In genomic region chr15:45763225-45763624, GRCm38 (mm10) we compare ENCODE assay signal across 13 mouse cellular contexts.
A peak's percentile ranks its signal among the peaks of the same experiment; 100 is the strongest.
DNase-seq lines count a peak whose midpoint lies in the region; ATAC-seq and TF ChIP-seq lines count a peak whose summit lies in the region.
"Had no signal": no experiment of that assay in that cellular context is flagged by ENCODE, and none has a peak within 500 bp of the region (broad histone marks: within the 10 kb centered on the region; RNA-seq: fewer than 3 reads in every experiment).

No protein-coding gene starts in this region.

- no peak for DNase-seq in frontal cortex, postnatal 14 days (ENCODE audit: low spot score in 2 of 2)
- peak; percentile 4 for DNase-seq in limb, embryonic 14.5 days (ENCODE audit: low spot score)
- no peak for DNase-seq in limb, embryonic 10.5 days (ENCODE audit: low spot score)
- DNase-seq in MEL (ENCODE audit: low read depth, low spot score): no peak
- DNase-seq in embryo, embryonic 11 days: peak; percentile 9
- DNase-seq in lung, adult 18-20 months: no peak
- DNase-seq: gastrocnemius, postnatal 14 days; liver, embryonic 13.5 days had no signal

- TF ChIP-seq EP300 in MEL (IDR thresholded peaks at IDR 0.05; ENCODE audit: low read depth in 1 of 2, low read length in 2 of 2): no peak

- no peak overlapping the region for H3K4me3 ChIP-seq in limb, embryonic 14.5 days (replicated peaks; ENCODE audit: low read length)
- no peak overlapping the region for H3K4me3 ChIP-seq in limb, embryonic 10.5 days
- H3K4me3 ChIP-seq in MEL (ENCODE audit: control insufficient read depth in 1 of 2, insufficient read depth in 1 of 2, low read depth in 2 of 2, low read length in 2 of 2): no peak overlapping the region
- H3K4me3 ChIP-seq: hindbrain, embryonic 15.5 days; liver, embryonic 13.5 days; midbrain, embryonic 12.5 days had no signal

- H3K79me2 ChIP-seq in MEL (ENCODE audit: control insufficient read depth, insufficient read depth, low read length, poor library complexity): no peaks in the 10 kb centered on the region

- peak; percentile 62; the same call in 1 of the 2 replicates for ATAC-seq in frontal cortex, adult (ENCODE audit: low TSS enrichment)
- ATAC-seq in limb, embryonic 14.5 days (ENCODE audit: low FRiP score, low read depth): no peak
- no peak for ATAC-seq in erythroid progenitor cell, adult 5-6 weeks (replicated peaks; ENCODE audit: low FRiP score, poor library complexity, severe bottlenecking)

- no peak for TF ChIP-seq POLR2A in limb, embryonic 14.5 days (IDR thresholded peaks at IDR 0.05; ENCODE audit: borderline replicate concordance, extremely low read depth, insufficient read depth, insufficient read length)
- TF ChIP-seq POLR2A in MEL (IDR thresholded peaks at IDR 0.05; ENCODE audit: control insufficient read depth in 1 of 2, insufficient read depth in 1 of 2, low read depth in 1 of 2, low read length in 2 of 2, poor library complexity in 1 of 2): no peak

- H3K4me1 ChIP-seq in limb, embryonic 14.5 days (ENCODE audit: control insufficient read depth, insufficient read depth, low read length): no peaks in the 10 kb centered on the region
- H3K4me1 ChIP-seq in limb, embryonic 10.5 days: no peaks in the 10 kb centered on the region
- no peaks in the 10 kb centered on the region for H3K4me1 ChIP-seq in MEL (ENCODE audit: control insufficient read depth in 1 of 2, insufficient read depth in 2 of 2, low read length in 2 of 2)
- H3K4me1 ChIP-seq: hindbrain, embryonic 15.5 days; liver, embryonic 13.5 days; midbrain, embryonic 12.5 days had no signal

- peak; percentile 25 for TF ChIP-seq RAD21 in MEL (IDR thresholded peaks at IDR 0.05; ENCODE audit: low read depth, low read length)

- no peaks in the 10 kb centered on the region for H3K36me3 ChIP-seq in limb, embryonic 14.5 days (ENCODE audit: control insufficient read depth, insufficient read depth, low read length)
- H3K36me3 ChIP-seq in limb, embryonic 10.5 days: no peaks in the 10 kb centered on the region
- no peaks in the 10 kb centered on the region for H3K36me3 ChIP-seq in MEL (ENCODE audit: control insufficient read depth in 1 of 2, insufficient read depth in 2 of 2, low read length in 2 of 2)
- H3K36me3 ChIP-seq: G1E; hindbrain, embryonic 15.5 days; liver, embryonic 13.5 days; midbrain, embryonic 12.5 days had no signal

- no peak overlapping the region for H3K27ac ChIP-seq in limb, embryonic 14.5 days (replicated peaks; ENCODE audit: low read depth, low read length)
- H3K27ac ChIP-seq in limb, embryonic 10.5 days: no peak overlapping the region
- H3K27ac ChIP-seq in MEL (ENCODE audit: control insufficient read depth, low read depth, low read length): no peak overlapping the region
- H3K27ac ChIP-seq: hindbrain, embryonic 15.5 days; liver, embryonic 13.5 days; midbrain, embryonic 12.5 days had no signal

- H3K9me3 ChIP-seq in limb, embryonic 14.5 days (ENCODE audit: control insufficient read depth, low read length): no peaks in the 10 kb centered on the region
- no peaks in the 10 kb centered on the region for H3K9me3 ChIP-seq in limb, embryonic 10.5 days (replicated peaks)
- no peaks in the 10 kb centered on the region for H3K9me3 ChIP-seq in MEL (replicated peaks; ENCODE audit: insufficient read depth, low read length)
- H3K9me3 ChIP-seq: G1E; hindbrain, embryonic 15.5 days; liver, embryonic 13.5 days; midbrain, embryonic 12.5 days had no signal

- no peak overlapping the region for H3K4me2 ChIP-seq in limb, embryonic 14.5 days (replicated peaks; ENCODE audit: low read depth, low read length, severe bottlenecking)
- H3K4me2 ChIP-seq: hindbrain, embryonic 15.5 days; liver, embryonic 13.5 days; midbrain, embryonic 12.5 days had no signal

- WGBS in limb, embryonic 14.5 days: 58% methylated on average over 2 of the region's 2 CpGs
- WGBS in limb, embryonic 10.5 days: 77% methylated on average over 2 of the region's 2 CpGs

- TF ChIP-seq CTCF in MEL (IDR thresholded peaks at IDR 0.05 in 2 of 3, conservative IDR thresholded peaks at IDR 0.05 in 1 of 3; ENCODE audit: control insufficient read depth in 1 of 3, insufficient read depth in 1 of 3, low read depth in 2 of 3, low read length in 3 of 3, poor library complexity in 1 of 3, severe bottlenecking in 1 of 3): peak in 2 of 3 experiments; percentile 34 to 48; a peak in 3 of 6 replicates

- no peak overlapping the region for H3K9ac ChIP-seq in limb, embryonic 14.5 days (ENCODE audit: low read depth, low read length, severe bottlenecking)
- H3K9ac ChIP-seq in MEL (ENCODE audit: control insufficient read depth, low read depth, low read length, poor library complexity, severe bottlenecking): no peak overlapping the region
- H3K9ac ChIP-seq: hindbrain, embryonic 15.5 days; liver, embryonic 13.5 days; midbrain, embryonic 12.5 days had no signal

- H3K27me3 ChIP-seq in limb, embryonic 14.5 days (ENCODE audit: control insufficient read depth, insufficient read depth, low read length): no peaks in the 10 kb centered on the region
- H3K27me3 ChIP-seq in limb, embryonic 10.5 days (ENCODE audit: low read depth, poor library complexity, severe bottlenecking): no peaks in the 10 kb centered on the region
- H3K27me3 ChIP-seq in MEL (ENCODE audit: control insufficient read depth in 1 of 2, insufficient read depth in 2 of 2, low read length in 2 of 2): no peaks in the 10 kb centered on the region
- H3K27me3 ChIP-seq: hindbrain, embryonic 15.5 days; liver, embryonic 13.5 days; midbrain, embryonic 12.5 days had no signal

TF ChIP-seq in MEL, 35 proteins besides CTCF, POLR2A, EP300 and RAD21:
- TF ChIP-seq MYB (IDR thresholded peaks at IDR 0.05; ENCODE audit: low read depth, low read length): no peak
- TF ChIP-seq JUND (IDR thresholded peaks at IDR 0.05; ENCODE audit: low read depth, low read length): no peak
- TF ChIP-seq MAZ (IDR thresholded peaks at IDR 0.05; ENCODE audit: low read depth, low read length): no peak
- no peak for TF ChIP-seq HCFC1 (IDR thresholded peaks at IDR 0.05; ENCODE audit: low read depth, low read length)
- no peak for TF ChIP-seq CHD1 (IDR thresholded peaks at IDR 0.05; ENCODE audit: low read depth, low read length)
- TF ChIP-seq ZC3H11A (IDR thresholded peaks at IDR 0.05; ENCODE audit: low read depth, low read length): peak; percentile 31; the same call in 1 of the 2 replicates
- TF ChIP-seq MYC (IDR thresholded peaks at IDR 0.05; ENCODE audit: low read depth, low read length): no peak
- no peak for TF ChIP-seq POLR2AphosphoS5 (IDR thresholded peaks at IDR 0.05; ENCODE audit: borderline replicate concordance, low read depth, low read length)
- no peak for TF ChIP-seq ZKSCAN1 (IDR thresholded peaks at IDR 0.05; ENCODE audit: low read depth, low read length)
- TF ChIP-seq SMC3 (IDR thresholded peaks at IDR 0.05; ENCODE audit: low read depth, low read length): peak; percentile 57
- no peak for TF ChIP-seq GATA1 (IDR thresholded peaks at IDR 0.05; ENCODE audit: low read depth, low read length)
- TF ChIP-seq ETS1 (IDR thresholded peaks at IDR 0.05; ENCODE audit: low read depth, low read length): no peak
- no peak for TF ChIP-seq UBTF (IDR thresholded peaks at IDR 0.05; ENCODE audit: borderline replicate concordance, insufficient read depth, low read depth, low read length)

Comparison
In these comparisons a context has a peak if more than half of its experiments do, and no peak if none do; other contexts are left out.
1. DNase-seq: peak in limb, embryonic 14.5 days (single experiment) and embryo, embryonic 11 days (single experiment); none in frontal cortex, postnatal 14 days (0 of 2), limb, embryonic 10.5 days (single experiment), MEL (single experiment) and lung, adult 18-20 months (0 of 2).